Mouse (Mus musculus) right cerebral cortex, postnatal 14 days (tissue): Measurements from ENCODE around the gene Sp100.
A peak's percentile ranks its signal among the peaks of the same experiment; 100 is the strongest.

Experiments used
- DNase-seq: peaks from one replicate; pipeline ENCODE4 v3.0.0; 2022

Sp100 gene

DNA sequence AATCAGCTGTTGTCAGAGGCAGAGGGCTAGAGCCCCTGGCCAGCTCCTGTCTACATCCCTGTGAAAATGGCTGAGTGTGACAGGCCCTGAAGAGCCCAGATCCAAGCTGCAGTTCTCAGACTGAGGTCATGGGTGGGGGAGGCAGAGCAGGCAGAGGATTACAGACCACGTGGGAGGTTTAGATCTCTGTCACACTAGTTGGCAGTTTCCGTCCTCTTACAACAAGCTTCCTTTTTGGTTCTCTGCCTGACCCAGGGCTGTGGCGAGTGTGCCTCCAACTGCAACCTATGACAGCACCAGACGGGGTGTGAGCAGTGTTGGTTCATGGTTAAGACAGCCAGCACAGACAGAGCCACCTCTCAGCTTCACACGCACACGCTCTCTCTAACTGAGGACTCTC, 101.7 kb downstream of the Sp100 start:
- no peak for DNase-seq

DNA sequence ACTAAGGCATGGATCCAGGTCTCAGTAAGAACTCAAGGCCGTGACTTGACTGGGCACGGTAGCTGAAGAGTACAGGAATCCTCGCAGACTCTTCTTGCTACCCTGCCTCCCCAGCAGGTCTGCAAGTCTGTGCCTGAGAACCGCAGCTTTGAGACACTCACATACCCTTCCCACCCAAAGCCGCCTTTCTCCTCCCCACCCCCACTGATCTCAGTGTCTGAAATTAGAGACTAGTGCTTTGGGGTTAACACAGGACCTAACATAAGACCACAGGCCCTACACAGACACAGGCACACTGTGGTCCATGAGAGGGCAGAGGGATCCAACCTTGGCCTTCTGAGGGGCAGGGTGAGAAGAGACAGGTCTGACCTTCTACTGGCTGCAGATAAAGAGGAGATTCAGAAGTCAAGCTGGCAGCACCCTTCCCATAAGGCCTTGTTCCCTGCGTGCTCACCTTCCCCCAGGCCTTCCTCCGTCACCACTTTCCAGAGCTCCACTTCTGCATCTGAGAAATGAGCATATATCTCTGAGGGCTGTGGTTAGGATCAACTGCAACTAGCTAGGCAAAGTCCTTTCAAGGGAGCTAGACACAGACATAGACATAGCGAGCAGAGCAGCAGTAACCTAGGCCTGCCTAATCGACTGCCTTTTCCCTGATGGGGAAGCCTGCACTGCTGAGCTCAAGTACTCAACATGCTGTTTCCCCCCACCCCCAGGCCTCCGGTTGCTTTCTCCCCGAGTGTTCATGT, 102.3 kb downstream of the Sp100 start:
- no peak for DNase-seq

DNA sequence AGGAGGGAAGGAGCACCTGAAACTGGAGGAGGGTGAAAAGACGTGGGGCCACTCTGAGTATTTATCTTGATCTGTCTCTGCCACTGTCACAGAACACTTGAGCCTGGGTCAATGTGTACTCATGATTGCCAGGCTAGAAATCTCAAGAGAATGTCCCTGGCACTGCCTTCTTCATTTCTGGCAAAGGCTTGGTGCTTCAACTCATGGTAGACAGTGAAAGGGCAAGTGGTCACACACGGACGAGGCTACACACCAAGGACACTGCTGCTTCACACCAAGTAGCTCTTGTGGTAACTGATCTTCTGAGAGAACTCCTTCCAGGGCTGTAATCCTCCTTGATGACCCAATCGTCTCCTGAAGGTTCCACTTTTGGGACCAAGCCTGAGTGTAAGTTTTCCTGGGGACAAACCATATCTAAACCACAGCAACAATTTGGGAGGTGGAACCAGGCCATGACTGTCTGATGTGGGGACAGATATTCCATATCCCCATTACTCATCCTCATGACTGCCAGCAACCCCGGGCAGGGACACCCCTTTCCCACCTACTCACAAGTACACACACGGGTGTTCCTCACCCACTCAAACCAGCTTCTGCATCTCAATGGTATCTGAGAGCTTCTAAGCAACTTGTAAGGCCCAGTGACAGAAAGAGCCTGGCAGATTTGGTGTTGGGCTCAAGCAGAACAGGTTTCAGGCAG, 107.9 kb downstream of the Sp100 start:
- DNase-seq: no peak

DNA sequence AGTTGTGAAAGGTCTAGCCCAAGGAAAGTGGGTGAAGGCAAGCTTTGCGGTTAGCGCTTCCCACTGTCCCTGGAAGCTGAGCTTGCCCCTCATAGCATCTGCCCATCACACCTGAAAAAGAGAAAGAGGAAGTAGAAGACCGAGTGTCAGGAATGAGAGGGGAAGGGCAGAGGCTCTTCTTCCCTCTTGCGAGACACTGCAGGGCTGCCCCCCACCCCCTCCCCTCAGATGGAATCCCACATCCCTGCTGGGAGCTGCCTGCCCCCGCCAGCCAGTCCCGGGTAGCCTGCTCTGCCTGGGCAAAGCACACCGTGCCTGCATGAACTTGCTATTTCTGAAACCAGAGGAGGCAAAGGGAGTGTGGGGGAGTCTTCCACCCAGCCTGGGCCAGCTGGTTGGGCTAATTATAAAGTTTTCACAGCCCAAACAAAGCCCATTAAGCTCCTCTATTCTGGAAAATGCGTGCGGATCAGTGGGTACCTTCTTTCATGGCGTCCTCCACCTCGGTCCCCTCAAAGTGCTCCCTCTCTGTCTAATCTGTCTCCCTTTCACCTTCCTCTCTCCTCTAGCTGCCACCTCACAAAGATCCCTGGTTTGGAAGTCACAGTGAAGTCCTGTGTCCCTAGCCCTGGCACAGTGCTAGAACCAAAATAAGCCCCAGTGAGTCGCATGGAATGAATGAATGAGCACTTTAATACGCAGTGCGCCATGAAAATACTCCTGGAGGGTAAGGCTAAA, 108.6 kb downstream of the Sp100 start:
- peak; percentile 19 for DNase-seq

DNA sequence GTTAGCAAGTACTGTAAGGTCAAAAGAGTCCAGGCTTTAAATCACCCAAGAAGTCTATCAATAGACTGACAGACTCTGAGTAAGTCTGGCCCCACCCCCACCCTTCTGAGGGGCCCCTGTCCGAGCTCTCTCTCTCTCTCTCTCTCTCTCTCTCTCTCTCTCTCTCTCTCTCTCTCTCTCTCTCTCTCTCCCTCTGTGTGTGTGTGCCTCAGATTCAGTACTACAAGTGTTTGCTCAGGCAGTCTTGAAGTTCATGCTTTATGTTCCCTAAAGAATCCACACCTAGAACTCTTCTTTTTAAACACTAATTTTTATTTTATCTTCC, 109.1 kb downstream of the Sp100 start:
- no peak for DNase-seq
